Mouse (Mus musculus): ENCODE measurements at regions not wholly inside any gene's neighbourhood (a gene's known extent, or its start where the extent isn't known, plus 50 kb on each side); places are given as distances from the start of the nearest gene placed in this dataset.

DNA sequence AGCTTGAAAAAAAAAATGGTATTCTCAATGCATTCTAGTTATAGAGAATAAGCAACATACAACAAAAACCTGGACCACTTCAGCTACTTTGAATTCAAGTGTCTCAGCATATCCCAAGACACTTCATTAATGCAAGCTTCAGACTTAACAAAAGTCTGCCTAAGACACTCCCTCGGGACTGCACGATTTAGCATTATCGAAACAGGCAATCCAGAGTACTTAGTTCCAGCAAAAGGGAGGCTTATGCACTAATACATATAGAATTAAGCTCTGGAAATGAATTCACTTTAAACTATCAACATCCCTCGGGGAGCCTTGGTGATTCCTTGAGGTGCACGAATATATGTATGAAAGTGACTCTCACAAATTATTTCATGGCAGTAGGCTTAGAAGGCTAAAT is 97.9 kb upstream of the Pfn2 start:
- no peak overlapping the region for H3K4me3 ChIP-seq (ENCODE audit: control insufficient read depth in 1 of 2, insufficient read depth in 1 of 2, low read depth in 2 of 2, low read length in 2 of 2)
- no peak overlapping the region for H3K9ac ChIP-seq (ENCODE audit: control insufficient read depth, low read depth, low read length, poor library complexity, severe bottlenecking)
- DNase-seq (ENCODE audit: low read depth, low spot score), result no peak
- no peaks in the 10 kb centered on the region for H3K27me3 ChIP-seq (ENCODE audit: control insufficient read depth in 1 of 2, insufficient read depth in 2 of 2, low read length in 2 of 2)
- H3K79me2 ChIP-seq (ENCODE audit: control insufficient read depth, insufficient read depth, low read length, poor library complexity), result no peaks in the 10 kb centered on the region
- no peaks in the 10 kb centered on the region for H3K4me1 ChIP-seq (ENCODE audit: control insufficient read depth in 1 of 2, insufficient read depth in 2 of 2, low read length in 2 of 2)
- TF ChIP-seq RAD21 (IDR thresholded peaks at IDR 0.05; ENCODE audit: low read depth, low read length) (no peak), ETS1 (IDR thresholded peaks at IDR 0.05; ENCODE audit: low read depth, low read length) (no peak), GATA1 (IDR thresholded peaks at IDR 0.05; ENCODE audit: low read depth, low read length) (no peak), CHD1 (IDR thresholded peaks at IDR 0.05; ENCODE audit: low read depth, low read length) (no peak), ELF1 (IDR thresholded peaks at IDR 0.05; ENCODE audit: low read depth, low read length) (no peak), ZKSCAN1 (IDR thresholded peaks at IDR 0.05; ENCODE audit: low read depth, low read length) (no peak), RCOR1 (IDR thresholded peaks at IDR 0.05; ENCODE audit: low read depth, low read length) (no peak), POLR2A (IDR thresholded peaks at IDR 0.05; ENCODE audit: control insufficient read depth in 1 of 2, insufficient read depth in 1 of 2, low read depth in 1 of 2, low read length in 2 of 2, poor library complexity in 1 of 2) (no peak), MAX (IDR thresholded peaks at IDR 0.05; ENCODE audit: low read length) (no peak), SMC3 (IDR thresholded peaks at IDR 0.05; ENCODE audit: low read depth, low read length) (no peak), JUND (IDR thresholded peaks at IDR 0.05; ENCODE audit: low read depth, low read length) (no peak), KAT2A (conservative IDR thresholded peaks at IDR 0.05; ENCODE audit: low read depth, low read length) (no peak), NELFE (IDR thresholded peaks at IDR 0.05; ENCODE audit: low read depth, low read length) (no peak), MEF2A (IDR thresholded peaks at IDR 0.05; ENCODE audit: extremely low read depth, insufficient replicate concordance, low read depth, low read length, poor library complexity, severe bottlenecking) (no peak), BHLHE40 (IDR thresholded peaks at IDR 0.05; ENCODE audit: borderline replicate concordance, low read depth, low read length) (no peak)
- H3K36me3 ChIP-seq (ENCODE audit: control insufficient read depth in 1 of 2, insufficient read depth in 2 of 2, low read length in 2 of 2), result no peaks in the 10 kb centered on the region
- H3K27ac ChIP-seq (ENCODE audit: control insufficient read depth, low read depth, low read length), result no peak overlapping the region
- H3K9me3 ChIP-seq (replicated peaks; ENCODE audit: insufficient read depth, low read length), result no peaks in the 10 kb centered on the region

GRCm38 (mm10) chr3:57947331-57947730 is 99.5 kb upstream of the Pfn2 start:
- TF ChIP-seq BHLHE40 (IDR thresholded peaks at IDR 0.05; ENCODE audit: borderline replicate concordance, low read depth, low read length), result no peak
- TF ChIP-seq CHD2 (IDR thresholded peaks at IDR 0.05; ENCODE audit: low read length), result no peak
- TF ChIP-seq POLR2A (IDR thresholded peaks at IDR 0.05; ENCODE audit: control insufficient read depth in 1 of 2, insufficient read depth in 1 of 2, low read depth in 1 of 2, low read length in 2 of 2, poor library complexity in 1 of 2), result no peak
- no peak for TF ChIP-seq NELFE (IDR thresholded peaks at IDR 0.05; ENCODE audit: low read depth, low read length)
- TF ChIP-seq MYC (IDR thresholded peaks at IDR 0.05; ENCODE audit: low read depth, low read length), result no peak
- no peak for TF ChIP-seq CTCF (IDR thresholded peaks at IDR 0.05 in 2 of 3, conservative IDR thresholded peaks at IDR 0.05 in 1 of 3; ENCODE audit: control insufficient read depth in 1 of 3, insufficient read depth in 1 of 3, low read depth in 2 of 3, low read length in 3 of 3, poor library complexity in 1 of 3, severe bottlenecking in 1 of 3)
- no peak for TF ChIP-seq GATA1 (IDR thresholded peaks at IDR 0.05; ENCODE audit: low read depth, low read length)
- TF ChIP-seq SIN3A (IDR thresholded peaks at IDR 0.05; ENCODE audit: low read length), result no peak
- no peak for TF ChIP-seq USF1 (IDR thresholded peaks at IDR 0.05; ENCODE audit: low read depth, low read length)
- TF ChIP-seq SMC3 (IDR thresholded peaks at IDR 0.05; ENCODE audit: low read depth, low read length), result no peak
- no peaks in the 10 kb centered on the region for H3K36me3 ChIP-seq (ENCODE audit: control insufficient read depth in 1 of 2, insufficient read depth in 2 of 2, low read length in 2 of 2)
- no peaks in the 10 kb centered on the region for H3K4me1 ChIP-seq (ENCODE audit: control insufficient read depth in 1 of 2, insufficient read depth in 2 of 2, low read length in 2 of 2)
- H3K9me3 ChIP-seq (replicated peaks; ENCODE audit: insufficient read depth, low read length), result no peaks in the 10 kb centered on the region
- H3K9ac ChIP-seq (ENCODE audit: control insufficient read depth, low read depth, low read length, poor library complexity, severe bottlenecking), result no peak overlapping the region
- no peaks in the 10 kb centered on the region for H3K79me2 ChIP-seq (ENCODE audit: control insufficient read depth, insufficient read depth, low read length, poor library complexity)
- no peaks in the 10 kb centered on the region for H3K27me3 ChIP-seq (ENCODE audit: control insufficient read depth in 1 of 2, insufficient read depth in 2 of 2, low read length in 2 of 2)
- DNase-seq (ENCODE audit: low read depth, low spot score), result no peak
- no peak overlapping the region for H3K27ac ChIP-seq (ENCODE audit: control insufficient read depth, low read depth, low read length)
- H3K4me3 ChIP-seq (ENCODE audit: control insufficient read depth in 1 of 2, insufficient read depth in 1 of 2, low read depth in 2 of 2, low read length in 2 of 2), result no peak overlapping the region

Data from MEL (cell line).